Mouse (Mus musculus): ENCODE data around the gene Zdhhc22.

DNA sequence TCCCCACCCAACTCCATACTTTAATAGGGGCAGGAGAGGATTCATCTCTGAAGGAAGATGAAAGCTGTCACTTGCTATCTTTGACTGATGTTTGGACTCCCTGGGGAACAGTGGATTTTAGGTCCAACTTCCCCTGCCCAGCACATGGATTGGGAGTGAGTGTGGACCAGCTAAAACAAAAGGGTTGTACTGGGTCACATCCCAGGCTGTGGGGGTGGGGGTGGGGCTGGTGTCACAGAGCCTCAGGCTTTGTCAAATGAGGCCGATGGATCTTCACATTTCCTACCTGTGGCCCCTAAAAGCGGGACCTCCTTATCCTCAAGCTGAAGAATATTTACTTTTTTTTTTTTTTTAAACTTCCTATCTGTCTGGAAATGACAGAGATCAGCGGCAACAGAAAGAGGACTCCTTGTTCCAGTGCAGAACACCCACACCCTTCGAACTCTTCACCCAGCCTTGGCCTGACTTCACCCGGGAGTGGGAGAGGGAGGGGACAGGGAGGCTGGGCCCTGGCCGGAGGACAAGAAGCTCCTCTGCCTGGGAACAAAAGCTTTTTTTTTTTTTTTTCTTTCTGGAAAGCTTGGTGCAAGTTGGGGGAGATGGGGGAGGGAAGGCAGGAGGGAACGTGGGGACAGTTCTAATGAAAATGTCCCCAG, 58.2 kb downstream of the Zdhhc22 start:
- no peak for TF ChIP-seq EP300 (IDR thresholded peaks at IDR 0.05; ENCODE audit: insufficient read depth, low read depth, low read length)
- TF ChIP-seq POLR2A (IDR thresholded peaks at IDR 0.05; ENCODE audit: insufficient read depth, low read length), result no peak
